In the genomic region with DNA sequence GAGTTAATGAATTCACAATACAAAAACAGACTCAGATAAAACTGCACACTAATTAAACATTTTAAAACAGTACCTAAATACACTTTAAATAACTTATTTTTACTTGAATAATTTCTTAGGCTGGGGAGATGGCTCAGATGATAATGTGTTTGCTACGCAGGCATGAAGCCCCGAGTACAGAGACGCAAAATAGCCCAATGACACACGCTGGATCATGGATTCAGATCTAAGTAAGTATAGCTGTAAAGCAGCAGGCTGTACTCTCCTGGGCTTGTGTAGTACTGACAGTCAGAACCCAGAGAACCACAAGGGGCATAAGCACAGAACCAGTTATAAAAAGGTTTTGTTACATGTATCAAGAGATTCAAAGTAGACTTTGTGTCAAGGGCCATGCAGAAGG, we compare ENCODE assay signal across 8 mouse cellular contexts. TPM values are rescaled to one million over a fixed set of nuclear protein-coding genes. Genes with fewer than 3 reads are reported as not detected.
A peak's percentile ranks its signal among the peaks of the same experiment; 100 is the strongest.
DNase-seq lines count a peak whose midpoint lies in the region; ATAC-seq lines count a peak whose summit lies in the region.
"Not testable (repeated sequence)": the region's sequence is repeated elsewhere in the genome, so short reads cannot be mapped to it uniquely, and the experiment has no call there.

No protein-coding gene starts in this region.

- not testable (repeated sequence) for H3K4me2 ChIP-seq in forebrain, embryonic 15.5 days (replicated peaks); heart, embryonic 14.5 days (ENCODE audit: low read length); hindbrain, embryonic 15.5 days; kidney, embryonic 14.5 days (replicated peaks; ENCODE audit: low read depth, low read length); lung, embryonic 16.5 days (ENCODE audit: low read depth, low read length); neural tube, embryonic 15.5 days

- not testable (repeated sequence) for H3K27me3 ChIP-seq in forebrain, embryonic 15.5 days; heart, embryonic 14.5 days (ENCODE audit: control insufficient read depth, insufficient read depth, low read length); hindbrain, embryonic 15.5 days; kidney, embryonic 14.5 days (ENCODE audit: control insufficient read depth, insufficient read depth, low read length); lung, embryonic 16.5 days (ENCODE audit: control insufficient read depth, insufficient read depth, low read depth, low read length); neural tube, embryonic 15.5 days (replicated peaks)

- H3K27ac ChIP-seq in forebrain, embryonic 15.5 days (replicated peaks); heart, embryonic 14.5 days (replicated peaks in 1 of 2; ENCODE audit: control insufficient read depth in 1 of 2, insufficient read depth in 1 of 2, low read depth in 2 of 2, low read length in 2 of 2); hindbrain, embryonic 15.5 days (replicated peaks); kidney, embryonic 14.5 days (ENCODE audit: low read depth, low read length); lung, embryonic 16.5 days (ENCODE audit: low read length); neural tube, embryonic 15.5 days (replicated peaks): not testable (repeated sequence)

- not testable (repeated sequence) for H3K9ac ChIP-seq in forebrain, embryonic 15.5 days (replicated peaks); heart, embryonic 14.5 days (ENCODE audit: low read length); hindbrain, embryonic 15.5 days; kidney, embryonic 14.5 days (ENCODE audit: low read depth, low read length); lung, embryonic 16.5 days (ENCODE audit: low read length); neural tube, embryonic 15.5 days (replicated peaks)

- H3K9me3 ChIP-seq in forebrain, embryonic 15.5 days = peaks cover 26% of the 10 kb centered on the region
- not testable (repeated sequence) for H3K9me3 ChIP-seq in heart, embryonic 14.5 days (ENCODE audit: control insufficient read depth, low read length); kidney, embryonic 14.5 days (ENCODE audit: control insufficient read depth, low read length); lung, embryonic 16.5 days (ENCODE audit: control insufficient read depth, low read length)
- peaks cover 19% of the 10 kb centered on the region for H3K9me3 ChIP-seq in hindbrain, embryonic 15.5 days
- peaks cover 26% of the 10 kb centered on the region for H3K9me3 ChIP-seq in neural tube, embryonic 15.5 days (replicated peaks)

- H3K4me3 ChIP-seq in forebrain, embryonic 15.5 days; heart, embryonic 14.5 days (ENCODE audit: control insufficient read depth in 1 of 2, insufficient read depth in 1 of 2, low read depth in 1 of 2, low read length in 2 of 2); hindbrain, embryonic 15.5 days; kidney, embryonic 14.5 days (ENCODE audit: low read length); lung, embryonic 16.5 days (ENCODE audit: low read length); neural tube, embryonic 15.5 days (replicated peaks): not testable (repeated sequence)

- 91% methylated on average over 4 of the region's 4 CpGs for WGBS in forebrain, embryonic 15.5 days
- 94% methylated on average over 4 of the region's 4 CpGs for WGBS in heart, embryonic 14.5 days
- WGBS in hindbrain, embryonic 15.5 days = 93% methylated on average over 4 of the region's 4 CpGs
- 96% methylated on average over 4 of the region's 4 CpGs for WGBS in kidney, embryonic 14.5 days
- 89% methylated on average over 4 of the region's 4 CpGs for WGBS in lung, embryonic 16.5 days
- 93% methylated on average over 4 of the region's 4 CpGs for WGBS in neural tube, embryonic 15.5 days

- H3K36me3 ChIP-seq in forebrain, embryonic 15.5 days; heart, embryonic 14.5 days (ENCODE audit: control insufficient read depth, insufficient read depth, low read length); hindbrain, embryonic 15.5 days; kidney, embryonic 14.5 days (ENCODE audit: control insufficient read depth, insufficient read depth, low read length); lung, embryonic 16.5 days (ENCODE audit: control insufficient read depth, insufficient read depth, low read length); neural tube, embryonic 15.5 days: not testable (repeated sequence)

- not testable (repeated sequence) for H3K4me1 ChIP-seq in forebrain, embryonic 15.5 days; heart, embryonic 14.5 days (ENCODE audit: control insufficient read depth in 2 of 2, insufficient read depth in 2 of 2, low read length in 2 of 2); hindbrain, embryonic 15.5 days (replicated peaks); kidney, embryonic 14.5 days (ENCODE audit: control insufficient read depth, insufficient read depth, low read length); lung, embryonic 16.5 days (replicated peaks; ENCODE audit: control insufficient read depth, insufficient read depth, low read length); neural tube, embryonic 15.5 days

- DNase-seq in urinary bladder, postnatal 10 days (ENCODE audit: low spot score) = peak; percentile 11

- peak; percentile 12; the same call in 1 of the 2 replicates for ATAC-seq in cerebellum, adult (ENCODE audit: insufficient number of reproducible peaks, low FRiP score, low TSS enrichment)
- ATAC-seq in forebrain, embryonic 15.5 days (replicated peaks) = peak; percentile 24; the same call in 1 of the 2 replicates
- peak; percentile 24 for ATAC-seq in heart, embryonic 14.5 days (ENCODE audit: insufficient number of reproducible peaks, insufficient read depth, low FRiP score, low read depth)
- 0 out of 2 replicates have a peak, but pooled peaks have one; percentile 14 for ATAC-seq in hindbrain, embryonic 15.5 days (ENCODE audit: low FRiP score, low read depth)
- 0 out of 2 replicates have a peak, but pooled peaks have one; percentile 14 for ATAC-seq in kidney, embryonic 14.5 days (ENCODE audit: low FRiP score, low TSS enrichment)
- ATAC-seq in lung, embryonic 16.5 days (ENCODE audit: low read depth) = peak; percentile 13; the same call in 1 of the 2 replicates
- peak; percentile 20; the same call in 1 of the 2 replicates for ATAC-seq in neural tube, embryonic 15.5 days (ENCODE audit: low FRiP score)

RNA-seq across cellular contexts. Expression of a gene that starts 26.1 kb away (rescaled TPM):
- polyA plus RNA-seq in forebrain, embryonic 15.5 days (2015; fragmentation: Nextera tagmentation; extraction: Ambion mirVana) = 16.2 and 16.4 TPM in 2 replicates
- 8.8 and 9.2 TPM in 2 replicates for polyA plus RNA-seq in heart, embryonic 14.5 days (2014; fragmentation: Nextera tagmentation; extraction: Ambion mirVana)
- 16.9 and 17.2 TPM in 2 replicates for polyA plus RNA-seq in hindbrain, embryonic 15.5 days (2015; fragmentation: Nextera tagmentation; extraction: Ambion mirVana)
- polyA plus RNA-seq in kidney, embryonic 14.5 days (2014; fragmentation: Nextera tagmentation; extraction: Ambion mirVana) = 10.5 and 12.7 TPM in 2 replicates
- 13.7 and 15.8 TPM in 2 replicates for polyA plus RNA-seq in lung, embryonic 16.5 days (2015; fragmentation: Nextera tagmentation; extraction: Ambion mirVana)
- polyA plus RNA-seq in neural tube, embryonic 15.5 days (2015; fragmentation: Nextera tagmentation; extraction: Ambion mirVana) = 15.7 and 16.2 TPM in 2 replicates

RNA-seq across cellular contexts. Expression of a gene that starts 35.1 kb away (rescaled TPM):
- polyA plus RNA-seq in forebrain, embryonic 15.5 days (2015; fragmentation: Nextera tagmentation; extraction: Ambion mirVana) = 46.2 and 54.3 TPM in 2 replicates
- 45.1 and 47.5 TPM in 2 replicates for polyA plus RNA-seq in heart, embryonic 14.5 days (2014; fragmentation: Nextera tagmentation; extraction: Ambion mirVana)
- 53.5 and 58.9 TPM in 2 replicates for polyA plus RNA-seq in hindbrain, embryonic 15.5 days (2015; fragmentation: Nextera tagmentation; extraction: Ambion mirVana)
- polyA plus RNA-seq in kidney, embryonic 14.5 days (2014; fragmentation: Nextera tagmentation; extraction: Ambion mirVana) = 46.8 and 65.8 TPM in 2 replicates
- polyA plus RNA-seq in lung, embryonic 16.5 days (2015; fragmentation: Nextera tagmentation; extraction: Ambion mirVana) = 34.8 and 37.5 TPM in 2 replicates
- 48.1 and 53.1 TPM in 2 replicates for polyA plus RNA-seq in neural tube, embryonic 15.5 days (2015; fragmentation: Nextera tagmentation; extraction: Ambion mirVana)
